In the genomic region with DNA sequence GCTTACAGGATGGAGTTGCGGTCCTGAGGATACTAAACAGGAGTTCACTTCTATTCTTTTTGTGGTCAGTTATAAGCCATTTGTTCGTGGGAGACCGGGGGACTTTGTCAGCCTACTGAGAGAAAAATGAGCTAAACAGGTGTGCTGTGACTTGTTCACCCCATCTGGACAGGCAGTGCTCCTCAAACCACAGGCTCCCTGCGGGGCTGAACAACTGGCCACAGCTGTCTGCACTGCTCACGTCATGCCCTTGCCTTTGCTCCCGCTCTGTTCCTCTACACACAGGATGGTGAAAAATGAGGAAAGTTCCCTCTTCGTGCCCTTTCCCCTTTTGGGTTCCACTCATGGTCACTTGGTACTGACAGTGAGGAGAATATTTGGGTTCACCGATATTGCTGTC, we compare ENCODE assay signal across 20 mouse cellular contexts.
"Had no signal": no experiment of that assay in that cellular context is flagged by ENCODE, and none has a peak within 500 bp of the region (broad histone marks: within the 10 kb centered on the region; RNA-seq: fewer than 3 reads in every experiment).

No protein-coding gene starts in this region.

- H3K27me3 ChIP-seq: lung, embryonic 15.5 days; midbrain, embryonic 15.5 days; neural tube, embryonic 13.5 days; neural tube, embryonic 15.5 days; stomach, embryonic 15.5 days had no signal

- H3K4me2 ChIP-seq: lung, embryonic 15.5 days; midbrain, embryonic 11.5 days; midbrain, embryonic 13.5 days; midbrain, embryonic 15.5 days; neural tube, embryonic 13.5 days; neural tube, embryonic 15.5 days; stomach, embryonic 15.5 days had no signal

- H3K36me3 ChIP-seq: lung, embryonic 15.5 days; midbrain, embryonic 13.5 days; midbrain, embryonic 15.5 days; neural tube, embryonic 15.5 days; stomach, embryonic 15.5 days had no signal

- H3K27ac ChIP-seq: lung, embryonic 15.5 days; macrophage; midbrain, embryonic 13.5 days; midbrain, embryonic 15.5 days; neural tube, embryonic 13.5 days; neural tube, embryonic 15.5 days; stomach, embryonic 15.5 days; stomach, postnatal 0 days had no signal

- DNase-seq: lung, adult 2 months; lung, postnatal 14 days; lung, postnatal 36 days; retina, postnatal 1 day; right cerebral cortex, adult 18-20 months; right cerebral cortex, postnatal 25 days; right cerebral cortex, postnatal 4 days; thymus, adult 2 months; thymus, postnatal 25 days; thymus, postnatal 4 days had no signal

- H3K9ac ChIP-seq: lung, embryonic 15.5 days; midbrain, embryonic 13.5 days; midbrain, embryonic 15.5 days; neural tube, embryonic 13.5 days; neural tube, embryonic 15.5 days; stomach, embryonic 15.5 days had no signal

- ATAC-seq: lung, postnatal 0 days; midbrain, embryonic 13.5 days; midbrain, embryonic 15.5 days had no signal

- H3K4me3 ChIP-seq: lung, embryonic 15.5 days; midbrain, embryonic 13.5 days; midbrain, embryonic 15.5 days; neural tube, embryonic 13.5 days; neural tube, embryonic 15.5 days; stomach, embryonic 15.5 days had no signal

- H3K4me1 ChIP-seq: stomach, embryonic 15.5 days had no signal

- H3K9me3 ChIP-seq: lung, embryonic 15.5 days; midbrain, embryonic 13.5 days; midbrain, embryonic 15.5 days; neural tube, embryonic 13.5 days; neural tube, embryonic 15.5 days; stomach, embryonic 15.5 days had no signal
